Mouse (Mus musculus) forebrain, embryonic 14.5 days (tissue): ENCODE measurements around the gene Siah1b. TPM values are rescaled to one million over a fixed set of nuclear protein-coding genes. Genes with fewer than 3 reads are reported as not detected.

Source experiments
- ATAC-seq: fragments of 200-750 bp; cut with Nextera tagmentation; 2 replicates; pipeline ENCODE4 v1.8.0; 2017; ENCODE audit warnings: mild to moderate bottlenecking, moderate library complexity
- DNase-seq: peaks from one replicate; pipeline ENCODE4 v3.0.0-alpha.2; 2015; ENCODE audit warnings: low spot score
- H3K27ac ChIP-seq: fragments of 300-500 bp; sonication (generic); 2 replicates; pipeline ENCODE4 v1.5.1; 2014; ENCODE audit warnings: low read depth, mild to moderate bottlenecking, control low read depth, low read length, moderate library complexity
- H3K27me3 ChIP-seq: fragments of 300-500 bp; sonication (generic); replicated peaks from 2 replicates; pipeline ENCODE4 v1.6.1; 2014; ENCODE audit warnings: low read length, control low read depth, mixed read lengths; ENCODE audit not compliant: control insufficient read depth, insufficient read depth
- H3K36me3 ChIP-seq: fragments of 300-500 bp; sonication (generic); 2 replicates; pipeline ENCODE4 v1.6.1; 2014; ENCODE audit warnings: low read length, control low read depth; ENCODE audit not compliant: control insufficient read depth, insufficient read depth
- H3K4me1 ChIP-seq: fragments of 300-500 bp; sonication (generic); 2 replicates; pipeline ENCODE4 v1.6.1; 2014; ENCODE audit warnings: antibody characterized with exemption, low read length, control low read depth; ENCODE audit not compliant: control insufficient read depth, insufficient read depth
- H3K4me2 ChIP-seq: fragments of 300-500 bp; sonication (generic); 2 replicates; pipeline ENCODE4 v1.6.1; 2014; ENCODE audit warnings: mild to moderate bottlenecking, control low read depth, low read length
- H3K4me3 ChIP-seq: fragments of 300-500 bp; sonication (generic); 2 replicates; pipeline ENCODE4 v1.5.1; 2014; ENCODE audit warnings: low read depth, low read length, control low read depth
- H3K9ac ChIP-seq: fragments of 300-500 bp; sonication (generic); 2 replicates; pipeline ENCODE4 v1.6.1; 2014; ENCODE audit warnings: mild to moderate bottlenecking, low read length, control low read depth, moderate library complexity
- H3K9me3 ChIP-seq: fragments of 300-500 bp; sonication (generic); replicated peaks from 2 replicates; pipeline ENCODE4 v1.6.1; 2016; ENCODE audit warnings: low read length, control low read depth, mixed read lengths; ENCODE audit not compliant: control insufficient read depth
- WGBS: fragments of 180-500 bp; shearing (Covaris S2); extraction: QIAGEN DNeasy Blood & Tissue Kit; methylation state at CpG from one replicate; pipeline ENCODE4 v1.1.7; 2014; 5-methylcytosine and 5-hydroxymethylcytosine counted together
- polyA plus RNA-seq: library from polyadenylated mRNA; unstranded; fragments of >200 nt; fragmentation: Nextera tagmentation; extraction: Ambion mirVana; gene quantifications from 2 replicates; pipeline ENCODE4 v1.2.1, GENCODE M21; 2014

The Siah1b gene
- polyA plus RNA-seq, 1 experiment from 2014 or later = 27.7 TPM

- 79% methylated on average over 2 of the region's 2 CpGs for WGBS
- Histone ChIP-seq H3K9ac (no peak overlapping the region), H3K4me2 (no peak overlapping the region), H3K36me3 (no peaks in the 10 kb centered on the region), H3K4me3 (no peak overlapping the region), H3K27me3 (no peaks in the 10 kb centered on the region), H3K9me3 (no peaks in the 10 kb centered on the region), H3K27ac (no peak overlapping the region), H3K4me1 (no peaks in the 10 kb centered on the region)
- ATAC-seq (no peak), DNase-seq (no peak)
Observed at GRCm38 (mm10) chrX:164046736-164047135, 29.6 kb downstream of the Siah1b start.

GRCm38 (mm10) chrX:164042069-164042468 lies 34.2 kb downstream of the Siah1b start:
- DNase-seq = no peak
- no peaks in the 10 kb centered on the region for H3K36me3 ChIP-seq
- no peaks in the 10 kb centered on the region for H3K4me1 ChIP-seq
- no peak overlapping the region for H3K4me2 ChIP-seq
- no peak overlapping the region for H3K9ac ChIP-seq
- H3K4me3 ChIP-seq = no peak overlapping the region
- WGBS = 73% methylated on average over 13 of the region's 13 CpGs
- ATAC-seq = no peak
- H3K9me3 ChIP-seq = no peaks in the 10 kb centered on the region
- no peak overlapping the region for H3K27ac ChIP-seq
- H3K27me3 ChIP-seq = no peaks in the 10 kb centered on the region

- no peaks in the 10 kb centered on the region for H3K4me1 ChIP-seq
- peak; percentile 87 for ATAC-seq
- H3K4me3 ChIP-seq = no peak overlapping the region
- no peak overlapping the region for H3K9ac ChIP-seq
- DNase-seq = peak; percentile 71
- H3K27ac ChIP-seq = no peak overlapping the region
- H3K4me2 ChIP-seq = no peak overlapping the region
- 48% methylated on average over 2 of the region's 2 CpGs for WGBS
- no peaks in the 10 kb centered on the region for H3K27me3 ChIP-seq
- H3K36me3 ChIP-seq = no peaks in the 10 kb centered on the region
- no peaks in the 10 kb centered on the region for H3K9me3 ChIP-seq
Observed at GRCm38 (mm10) chrX:164038882-164039281, 37.4 kb downstream of the Siah1b start.

- H3K4me1 ChIP-seq = no peaks in the 10 kb centered on the region
- no peak overlapping the region for H3K4me3 ChIP-seq
- H3K36me3 ChIP-seq = no peaks in the 10 kb centered on the region
- no peak overlapping the region for H3K4me2 ChIP-seq
- no peak for DNase-seq
- no peaks in the 10 kb centered on the region for H3K27me3 ChIP-seq
- WGBS = 83% methylated on average over 7 of the region's 7 CpGs
- no peak for ATAC-seq
- H3K9me3 ChIP-seq = no peaks in the 10 kb centered on the region
- no peak overlapping the region for H3K27ac ChIP-seq
- H3K9ac ChIP-seq = no peak overlapping the region
Observed at GRCm38 (mm10) chrX:164035931-164036330, 40.4 kb downstream of the Siah1b start.

GRCm38 (mm10) chrX:164035401-164035800 lies 40.9 kb downstream of the Siah1b start:
- no peaks in the 10 kb centered on the region for H3K36me3 ChIP-seq
- no peak overlapping the region for H3K4me2 ChIP-seq
- DNase-seq (no peak), ATAC-seq (no peak)
- H3K27ac ChIP-seq = no peak overlapping the region
- 83% methylated on average over 2 of the region's 2 CpGs for WGBS
- no peaks in the 10 kb centered on the region for H3K27me3 ChIP-seq
- no peak overlapping the region for H3K9ac ChIP-seq
- H3K4me3 ChIP-seq = no peak overlapping the region
- no peaks in the 10 kb centered on the region for H3K4me1 ChIP-seq
- H3K9me3 ChIP-seq = no peaks in the 10 kb centered on the region

- WGBS = 87% methylated on average over 7 of the region's 7 CpGs
Observed at GRCm38 (mm10) chrX:164032526-164032925, 43.8 kb downstream of the Siah1b start.

GRCm38 (mm10) chrX:164027607-164028289 lies 48.5 kb downstream of the Siah1b start, which contains the start of gene Car5b:
TSS of gene Car5b (minus strand) at chrX:164027997.
- no peaks in the 10 kb centered on the region for H3K9me3 ChIP-seq
- 23% methylated on average over 22 of the region's 22 CpGs for WGBS
- H3K4me1 ChIP-seq = no peaks in the 10 kb centered on the region
- DNase-seq (peak; percentile 79), ATAC-seq (peak; percentile 96)
- no peak within 1 kb of the TSS for H3K27ac ChIP-seq
- peak within 1 kb of the TSS; percentile 43 for H3K4me2 ChIP-seq
- H3K4me3 ChIP-seq = peak within 1 kb of the TSS; percentile 19
- H3K27me3 ChIP-seq = no peaks in the 10 kb centered on the region
- no peaks in the 10 kb centered on the region for H3K36me3 ChIP-seq
- no peak within 1 kb of the TSS; the same call in 1 of the 2 replicates for H3K9ac ChIP-seq

More at GRCm38 (mm10) chrX:164032526-164032925, 43.8 kb downstream of the Siah1b start:
- DNase-seq (no peak), ATAC-seq (no peak)
- H3K27me3 ChIP-seq = no peaks in the 10 kb centered on the region
- no peaks in the 10 kb centered on the region for H3K9me3 ChIP-seq
- H3K4me3 ChIP-seq = no peak overlapping the region
- H3K27ac ChIP-seq = no peak overlapping the region
- H3K36me3 ChIP-seq = no peaks in the 10 kb centered on the region
- no peak overlapping the region for H3K4me2 ChIP-seq
- no peak overlapping the region for H3K9ac ChIP-seq
- no peaks in the 10 kb centered on the region for H3K4me1 ChIP-seq

Other genes starting within 250 kb of the Siah1b start
- 113 and 144 TPM in 2 replicates for gene Ap1s2, start 167.5 kb downstream of the Siah1b start, polyA plus RNA-seq
- 42.3 and 43.8 TPM in 2 replicates for gene Zrsr2, start 117.8 kb downstream of the Siah1b start, polyA plus RNA-seq
- gene Car5b, start 48.5 kb downstream of the Siah1b start, polyA plus RNA-seq = 0.22 and 0.34 TPM in 2 replicates
- gene Cltrn, start 12.3 kb upstream of the Siah1b start, polyA plus RNA-seq = 0.14 and 0.28 TPM in 2 replicates
- 0.16 TPM in 1 of 2 replicates, not detected in the other for gene Ace2, start 62.8 kb upstream of the Siah1b start, polyA plus RNA-seq
- gene Bmx, start 181.7 kb upstream of the Siah1b start, polyA plus RNA-seq = 0.22 and 0.27 TPM in 2 replicates
- gene Pir, start 192.9 kb upstream of the Siah1b start, polyA plus RNA-seq = 3.9 and 4.3 TPM in 2 replicates